Mouse (Mus musculus) thymus, adult 2 months (tissue): Measurements from ENCODE around the gene Esr1.

Experiments used
- CTCF ChIP-seq: fragments of 200-500 bp; IDR thresholded peaks from 2 replicates; pipeline ENCODE4 v1.5.1; 2012; ENCODE audit warnings: mild to moderate bottlenecking, control low read depth, low read length, moderate library complexity, borderline replicate concordance; ENCODE audit not compliant: control insufficient read depth, poor library complexity, insufficient read depth; ENCODE audit errors: extremely low read depth
- POLR2A ChIP-seq: fragments of 200-500 bp; IDR thresholded peaks from 2 replicates; pipeline ENCODE4 v1.6.1; 2012; ENCODE audit warnings: mild to moderate bottlenecking, low read length, control low read depth, moderate library complexity; ENCODE audit not compliant: control insufficient read depth, poor library complexity, insufficient read depth; ENCODE audit errors: extremely low read depth

DNA sequence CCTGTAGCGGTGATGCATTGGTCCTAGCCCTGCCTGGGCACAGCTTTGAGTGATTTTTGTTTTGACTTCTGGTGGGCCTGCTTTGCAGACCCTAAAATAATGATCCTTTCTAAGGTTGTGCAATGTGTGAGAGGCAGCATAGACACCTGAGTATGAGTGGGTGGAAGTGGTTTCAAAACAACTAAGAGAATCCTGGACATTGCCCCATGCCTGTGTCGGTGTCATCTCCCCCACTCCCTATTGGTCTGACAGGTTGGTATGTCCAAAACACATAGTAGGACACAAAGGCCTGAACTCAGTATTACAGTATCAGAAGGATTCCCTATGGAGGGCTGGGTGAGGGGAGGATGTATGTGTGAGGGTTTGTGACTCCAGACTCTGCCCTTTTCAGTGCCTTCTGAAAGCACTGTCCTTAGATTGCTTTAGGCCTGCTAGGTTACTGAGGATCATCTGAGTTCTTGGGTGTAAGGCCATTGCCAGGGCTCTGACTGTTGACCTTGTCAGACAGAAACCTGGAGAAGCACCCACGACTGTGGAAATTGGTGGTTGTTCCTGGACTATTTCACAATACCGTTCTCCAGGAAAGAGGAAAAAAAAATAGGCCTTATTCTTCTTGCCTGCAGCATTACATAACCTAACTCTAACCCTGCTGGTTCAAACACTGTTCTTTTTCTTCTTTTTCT lies 6.7 kb upstream of the Esr1 start:
- no peak for TF ChIP-seq CTCF
- TF ChIP-seq POLR2A = no peak
